Mouse (Mus musculus) myocyte (in vitro differentiated cells): ENCODE data around the gene Ncor1.

Experiments
- CEBPB ChIP-seq: IDR thresholded peaks from 2 replicates; pipeline ENCODE4 v1.6.1; 2011; ENCODE audit warnings: mild to moderate bottlenecking, moderate library complexity; ENCODE audit not compliant: poor library complexity, insufficient read depth, severe bottlenecking
- MAX ChIP-seq: IDR thresholded peaks from one replicate; pipeline ENCODE4 v1.6.1; 2011; ENCODE audit warnings: low read depth, mild to moderate bottlenecking, control low read depth
- MYOD1 ChIP-seq, 3 experiments: IDR thresholded peaks; one replicate each; pipeline ENCODE4 v1.6.1; 2011; ENCODE audit warnings: control low read depth in 2 of 3, low read depth in 2 of 3, mild to moderate bottlenecking in 2 of 3, moderate library complexity in 1 of 3; ENCODE audit not compliant: insufficient read length in 2 of 3, control insufficient read depth in 1 of 3
- MYOG ChIP-seq, 3 experiments: IDR thresholded peaks; one replicate each; pipeline ENCODE4 v1.6.1; 2011; ENCODE audit warnings: control low read depth in 2 of 3, low read depth in 2 of 3, mild to moderate bottlenecking in 2 of 3; ENCODE audit not compliant: insufficient read length in 2 of 3, control insufficient read depth in 1 of 3, insufficient read depth in 1 of 3
- POLR2A ChIP-seq: IDR thresholded peaks from one replicate; pipeline ENCODE4 v1.6.1; 2011; ENCODE audit warnings: low read depth, mild to moderate bottlenecking, control low read depth, moderate library complexity; ENCODE audit not compliant: insufficient read length
- SRF ChIP-seq: IDR thresholded peaks from one replicate; pipeline ENCODE4 v1.6.1; 2011; ENCODE audit warnings: low read depth; ENCODE audit not compliant: control insufficient read depth, insufficient read length
- TCF12 ChIP-seq: IDR thresholded peaks from one replicate; pipeline ENCODE4 v1.6.1; 2011; ENCODE audit warnings: mild to moderate bottlenecking, control low read depth; ENCODE audit not compliant: poor library complexity, insufficient read depth, severe bottlenecking
- USF1 ChIP-seq: IDR thresholded peaks from one replicate; pipeline ENCODE4 v1.6.1; 2011; ENCODE audit warnings: low read depth, mild to moderate bottlenecking, control low read depth, moderate library complexity

- TF ChIP-seq POLR2A = no peak
- no peak for TF ChIP-seq USF1
- no peak for TF ChIP-seq MYOD1 (IDR thresholded peaks at IDR 0.05; ENCODE audit: control insufficient read depth in 1 of 3, insufficient read length in 2 of 3, low read depth in 2 of 3)
- TF ChIP-seq MYOG (IDR thresholded peaks at IDR 0.05; ENCODE audit: control insufficient read depth in 1 of 3, insufficient read depth in 1 of 3, insufficient read length in 2 of 3, low read depth in 2 of 3) = no peak
- no peak for TF ChIP-seq MAX
- TF ChIP-seq TCF12 = no peak
- TF ChIP-seq CEBPB = no peak
- TF ChIP-seq SRF = no peak
Measured at GRCm38 (mm10) chr11:62331141-62331540, 127.2 kb downstream of the Ncor1 start.
